Mouse (Mus musculus) adrenal gland, adult (tissue): ENCODE data around the gene Anks6.
"Not testable (repeated sequence)": the region's sequence is repeated elsewhere in the genome, so short reads cannot be mapped to it uniquely, and the experiment has no call there.

ENCODE experiments used
- DNase-seq, 2 experiments: peaks; one replicate each; pipeline ENCODE4 v3.0.0; 2022 to 2023; ENCODE audit warnings: low spot score in 1 of 2; ENCODE audit not compliant: inconsistent age in 2 of 2

The Anks6 gene

GRCm38 (mm10) chr4:47056791-47057509 lies at the start of gene Anks6:
Anks6 (minus strand) TSS chr4:47057427.
- peak; percentile 86 to 94 for DNase-seq

- DNase-seq = no peak
Observed at GRCm38 (mm10) chr4:47103561-47103960, 46.3 kb upstream of the Anks6 start.

- no peak for DNase-seq
Observed at GRCm38 (mm10) chr4:47093647-47094046, 36.4 kb upstream of the Anks6 start.

GRCm38 (mm10) chr4:47093161-47093560 lies 35.9 kb upstream of the Anks6 start:
- DNase-seq = no peak

GRCm38 (mm10) chr4:47092387-47093021 lies 35.3 kb upstream of the Anks6 start:
- no peak for DNase-seq

GRCm38 (mm10) chr4:47091493-47092386 lies 34.5 kb upstream of the Anks6 start, which contains the start of gene Galnt12:
Galnt12 (plus strand) TSS chr4:47091909.
- DNase-seq = peak; percentile 21 to 57

- no peak for DNase-seq
Observed at GRCm38 (mm10) chr4:47088671-47089070, 31.4 kb upstream of the Anks6 start.

GRCm38 (mm10) chr4:47083824-47084223 lies 26.6 kb upstream of the Anks6 start:
- no peak for DNase-seq

GRCm38 (mm10) chr4:47080647-47081010 lies 23.4 kb upstream of the Anks6 start:
- no peak for DNase-seq

GRCm38 (mm10) chr4:47079997-47080646 lies 22.9 kb upstream of the Anks6 start:
- DNase-seq = peak in 1 of 2 experiments; percentile 27

- DNase-seq = no peak
Observed at GRCm38 (mm10) chr4:47075054-47075453, 17.8 kb upstream of the Anks6 start.

- no peak for DNase-seq
Observed at GRCm38 (mm10) chr4:47060900-47061299, 3.7 kb upstream of the Anks6 start.

- no peak for DNase-seq
Observed at GRCm38 (mm10) chr4:47057510-47058325, 491 bp upstream of the Anks6 start.

GRCm38 (mm10) chr4:47055570-47056080 lies 1.6 kb downstream of the Anks6 start:
- peak in 1 of 2 experiments; percentile 23 for DNase-seq

GRCm38 (mm10) chr4:47055170-47055569 lies 2.1 kb downstream of the Anks6 start:
- DNase-seq = not testable (repeated sequence)

- DNase-seq = no peak
Observed at GRCm38 (mm10) chr4:47051905-47052304, 5.3 kb downstream of the Anks6 start.

GRCm38 (mm10) chr4:47050642-47051381 lies 6.4 kb downstream of the Anks6 start:
- peak in 1 of 2 experiments; percentile 22 for DNase-seq

- peak; percentile 85 to 94 for DNase-seq
Observed at GRCm38 (mm10) chr4:47050167-47050566, 7.1 kb downstream of the Anks6 start.

- peak in 1 of 2 experiments; percentile 22 for DNase-seq
Observed at GRCm38 (mm10) chr4:47049216-47049615, 8.0 kb downstream of the Anks6 start.
